Mouse (Mus musculus): Measurements from ENCODE around the gene Lyve1. TPM values are rescaled to one million over a fixed set of nuclear protein-coding genes. Genes with fewer than 3 reads are reported as not detected.

The Lyve1 gene
- polyA plus RNA-seq, 1 experiment from 2014 or later: 0.14 TPM

DNA sequence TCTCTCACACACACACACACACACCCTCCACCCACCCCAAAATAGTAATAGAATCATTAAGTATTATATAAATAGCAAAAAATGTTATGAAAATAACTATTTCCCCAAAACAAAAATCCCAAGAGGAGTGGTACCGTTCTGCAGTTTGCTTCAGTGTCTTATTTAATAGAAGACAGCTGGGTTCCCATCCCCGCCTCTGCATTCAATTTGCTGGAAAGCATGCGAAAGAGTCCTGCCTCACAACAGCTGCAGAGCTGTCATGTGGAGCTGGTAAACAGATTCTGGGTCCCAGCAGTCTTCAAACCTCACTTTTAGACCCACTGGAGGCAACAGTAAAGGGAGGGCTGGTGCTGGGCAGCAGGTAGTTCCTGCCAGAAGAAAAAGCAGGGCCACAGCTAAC lies 54.1 kb downstream of the Lyve1 start:
- 0 out of 2 replicates have a peak overlapping the region, but pooled peaks have one; percentile 25 for H3K27ac ChIP-seq
- WGBS: 16% methylated on average over 3 of the region's 3 CpGs
- H3K36me3 ChIP-seq: 0 out of 2 replicates have a peak, but pooled peaks cover 9% of the 10 kb centered on the region
- H3K4me3 ChIP-seq (replicated peaks): no peak overlapping the region
- no peak for ATAC-seq (ENCODE audit: insufficient number of reproducible peaks, insufficient read depth, low FRiP score, low TSS enrichment, low read depth)
- H3K9me3 ChIP-seq: no peaks in the 10 kb centered on the region
- no peaks in the 10 kb centered on the region for H3K27me3 ChIP-seq
- peaks cover 12% of the 10 kb centered on the region; the same call in 1 of the 2 replicates for H3K4me1 ChIP-seq (replicated peaks)
- no peak overlapping the region for H3K9ac ChIP-seq (replicated peaks)
- no peak overlapping the region for H3K4me2 ChIP-seq

DNA sequence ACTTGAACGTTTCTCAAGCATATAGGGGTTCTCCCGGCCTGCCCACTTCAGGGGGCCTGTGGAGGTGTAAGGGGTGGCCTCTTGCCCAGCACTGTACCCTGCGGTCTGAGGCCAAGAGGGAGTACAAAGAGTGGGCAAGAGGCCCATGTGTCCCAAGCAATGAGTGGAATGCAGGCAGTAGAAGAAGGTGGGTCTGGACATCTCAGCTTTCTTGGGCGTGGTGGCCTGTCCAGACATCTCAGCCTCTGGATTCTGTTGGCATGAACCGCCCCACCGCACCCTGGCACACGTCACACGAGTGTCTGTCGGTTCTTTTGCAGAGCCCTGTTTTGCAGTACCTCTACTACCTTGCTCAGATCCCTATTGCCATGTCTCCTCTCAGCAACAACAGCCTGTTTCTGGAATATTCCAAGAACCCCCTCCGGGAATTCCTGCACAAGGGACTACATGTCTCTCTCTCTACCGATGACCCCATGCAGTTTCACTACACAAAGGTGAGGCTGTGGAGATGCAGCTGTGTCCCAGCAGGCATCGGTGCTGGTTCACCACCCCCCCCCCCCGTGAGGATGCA lies 55.5 kb downstream of the Lyve1 start:
- Histone ChIP-seq H3K4me2 (no peak overlapping the region), H3K9me3 (no peaks in the 10 kb centered on the region), H3K27ac (no peak overlapping the region), H3K4me3 (replicated peaks) (no peak overlapping the region), H3K27me3 (no peaks in the 10 kb centered on the region), H3K9ac (replicated peaks) (no peak overlapping the region), H3K36me3 (0 out of 2 replicates have a peak, but pooled peaks cover 3% of the 10 kb centered on the region), H3K4me1 (replicated peaks) (peaks cover 12% of the 10 kb centered on the region; the same call in 1 of the 2 replicates)
- no peak for ATAC-seq (ENCODE audit: insufficient number of reproducible peaks, insufficient read depth, low FRiP score, low TSS enrichment, low read depth)
- WGBS: 93% methylated on average over 13 of the region's 13 CpGs

DNA sequence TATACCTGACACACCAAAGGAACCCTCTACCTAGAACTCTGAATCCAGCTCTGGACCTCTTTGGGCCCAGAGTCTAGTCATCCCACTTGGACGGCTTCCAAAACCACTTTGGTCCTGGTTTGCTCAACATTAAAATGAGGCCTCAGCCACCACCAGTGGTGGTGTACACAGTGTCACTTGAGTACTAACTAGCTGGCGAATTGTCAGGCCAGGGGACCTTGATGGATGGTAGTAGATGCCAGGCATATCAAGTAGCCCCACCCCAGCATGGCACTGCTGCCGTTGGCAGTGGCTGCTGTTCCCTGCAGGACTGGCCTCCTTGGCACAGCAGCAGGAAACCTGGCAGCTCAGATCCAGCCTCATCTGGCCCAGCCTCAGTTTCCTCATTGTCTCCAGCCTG lies 58.8 kb downstream of the Lyve1 start:
- WGBS: 85% methylated on average over 3 of the region's 3 CpGs
- Histone ChIP-seq H3K36me3 (no peaks in the 10 kb centered on the region), H3K27ac (no peak overlapping the region), H3K4me3 (replicated peaks) (no peak overlapping the region), H3K9me3 (no peaks in the 10 kb centered on the region), H3K4me1 (replicated peaks) (peaks cover 6% of the 10 kb centered on the region; the same call in 1 of the 2 replicates), H3K9ac (replicated peaks) (0 out of 2 replicates have a peak overlapping the region, but pooled peaks have one; percentile 9), H3K4me2 (no peak overlapping the region), H3K27me3 (no peaks in the 10 kb centered on the region)
- no peak for ATAC-seq (ENCODE audit: insufficient number of reproducible peaks, insufficient read depth, low FRiP score, low TSS enrichment, low read depth)

DNA sequence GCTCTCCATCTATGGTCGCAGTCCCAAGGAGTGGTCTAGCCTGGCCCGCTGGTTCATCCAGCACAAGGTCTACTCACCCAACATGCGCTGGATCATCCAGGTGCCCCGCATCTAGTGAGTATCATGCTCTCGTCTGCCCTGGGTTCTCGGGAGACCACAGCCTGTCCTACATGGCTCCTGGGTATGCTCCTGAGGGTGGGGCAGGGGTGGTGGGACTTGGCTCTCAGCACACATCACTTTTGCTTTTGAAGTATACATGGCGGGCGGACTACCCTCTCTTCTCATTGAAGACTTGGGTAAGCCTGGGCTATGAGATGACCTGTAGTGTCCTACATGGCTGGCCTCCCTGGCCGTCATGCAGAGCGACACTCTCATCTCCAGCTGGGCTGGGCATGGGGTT lies 59.9 kb downstream of the Lyve1 start:
- H3K4me1 ChIP-seq (replicated peaks): no peaks in the 10 kb centered on the region
- no peak overlapping the region for H3K9ac ChIP-seq (replicated peaks)
- H3K27me3 ChIP-seq: no peaks in the 10 kb centered on the region
- H3K9me3 ChIP-seq: no peaks in the 10 kb centered on the region
- H3K4me2 ChIP-seq: no peak overlapping the region
- no peaks in the 10 kb centered on the region for H3K36me3 ChIP-seq
- WGBS: 94% methylated on average over 10 of the region's 10 CpGs
- no peak overlapping the region for H3K27ac ChIP-seq
- no peak for ATAC-seq (ENCODE audit: insufficient number of reproducible peaks, insufficient read depth, low FRiP score, low TSS enrichment, low read depth)
- H3K4me3 ChIP-seq (replicated peaks): no peak overlapping the region

DNA sequence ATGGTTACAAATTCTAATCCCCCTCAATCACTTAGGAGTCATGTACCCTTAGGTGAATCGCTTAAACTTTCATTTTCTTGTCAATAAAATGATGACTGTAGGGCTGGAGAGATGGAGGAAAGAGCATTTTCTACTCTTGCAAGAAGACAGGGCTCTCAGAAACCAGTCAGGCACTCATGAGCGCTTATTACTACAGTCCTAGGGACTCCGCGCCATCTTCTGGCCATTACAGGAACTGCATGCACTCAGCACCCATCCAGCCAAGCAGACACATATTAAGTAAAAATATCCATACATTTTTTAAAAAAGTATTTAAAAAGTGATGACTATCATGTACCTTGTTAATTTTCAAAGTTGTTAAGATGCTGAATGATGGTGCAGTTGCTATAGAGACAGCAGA lies 62.0 kb downstream of the Lyve1 start:
- no peaks in the 10 kb centered on the region for H3K27me3 ChIP-seq
- H3K4me1 ChIP-seq (replicated peaks): peaks cover 4% of the 10 kb centered on the region; the same call in 1 of the 2 replicates
- H3K9ac ChIP-seq (replicated peaks): no peak overlapping the region
- ATAC-seq (ENCODE audit: insufficient number of reproducible peaks, insufficient read depth, low FRiP score, low TSS enrichment, low read depth): no peak
- 2% methylated on average over 4 of the region's 4 CpGs for WGBS
- H3K9me3 ChIP-seq: no peaks in the 10 kb centered on the region
- H3K4me3 ChIP-seq (replicated peaks): no peak overlapping the region
- no peak overlapping the region for H3K27ac ChIP-seq
- no peaks in the 10 kb centered on the region for H3K36me3 ChIP-seq
- no peak overlapping the region for H3K4me2 ChIP-seq

Small RNA genes within 50 kb of the gene (microRNA-seq; reads per million reads assigned to microRNA genes)
- gene Gm47282: not detected

Other genes starting within 250 kb of the Lyve1 start
- 34.2 and 35.1 TPM in 2 replicates for gene Sbf2, start 248.3 kb downstream of the Lyve1 start, polyA plus RNA-seq (2016; fragmentation: Nextera tagmentation; extraction: Ambion mirVana)
- gene Adm, start 235.6 kb downstream of the Lyve1 start, polyA plus RNA-seq (2016; fragmentation: Nextera tagmentation; extraction: Ambion mirVana): 1.2 and 2.1 TPM in 2 replicates
- gene Ampd3, start 95.0 kb downstream of the Lyve1 start, polyA plus RNA-seq (2016; fragmentation: Nextera tagmentation; extraction: Ambion mirVana): 1.4 and 2.4 TPM in 2 replicates
- 17.6 and 20.5 TPM in 2 replicates for gene Rnf141, start 18.8 kb downstream of the Lyve1 start, polyA plus RNA-seq (2016; fragmentation: Nextera tagmentation; extraction: Ambion mirVana)
- 0.61 and 0.86 TPM in 2 replicates for gene Mrvi1, start 119.2 kb upstream of the Lyve1 start, polyA plus RNA-seq (2016; fragmentation: Nextera tagmentation; extraction: Ambion mirVana)
- 88.5 and 91.9 TPM in 2 replicates for gene Ctr9, start 165.7 kb upstream of the Lyve1 start, polyA plus RNA-seq (2016; fragmentation: Nextera tagmentation; extraction: Ambion mirVana)
- 1,066 and 1,105 TPM in 2 replicates for gene Eif4g2, start 219.8 kb upstream of the Lyve1 start, polyA plus RNA-seq (2016; fragmentation: Nextera tagmentation; extraction: Ambion mirVana)